Mouse (Mus musculus) lung, postnatal 0 days (tissue): Measurements from ENCODE around the gene Nfia.

ENCODE experiments used
- CTCF ChIP-seq: IDR thresholded peaks from 2 replicates; pipeline ENCODE4 v1.5.1; 2016; ENCODE audit warnings: antibody characterized with exemption, mild to moderate bottlenecking
- EP300 ChIP-seq: IDR thresholded peaks from 2 replicates; pipeline ENCODE4 v1.6.1; 2016; ENCODE audit warnings: antibody characterized with exemption, mild to moderate bottlenecking, control low read depth

DNA sequence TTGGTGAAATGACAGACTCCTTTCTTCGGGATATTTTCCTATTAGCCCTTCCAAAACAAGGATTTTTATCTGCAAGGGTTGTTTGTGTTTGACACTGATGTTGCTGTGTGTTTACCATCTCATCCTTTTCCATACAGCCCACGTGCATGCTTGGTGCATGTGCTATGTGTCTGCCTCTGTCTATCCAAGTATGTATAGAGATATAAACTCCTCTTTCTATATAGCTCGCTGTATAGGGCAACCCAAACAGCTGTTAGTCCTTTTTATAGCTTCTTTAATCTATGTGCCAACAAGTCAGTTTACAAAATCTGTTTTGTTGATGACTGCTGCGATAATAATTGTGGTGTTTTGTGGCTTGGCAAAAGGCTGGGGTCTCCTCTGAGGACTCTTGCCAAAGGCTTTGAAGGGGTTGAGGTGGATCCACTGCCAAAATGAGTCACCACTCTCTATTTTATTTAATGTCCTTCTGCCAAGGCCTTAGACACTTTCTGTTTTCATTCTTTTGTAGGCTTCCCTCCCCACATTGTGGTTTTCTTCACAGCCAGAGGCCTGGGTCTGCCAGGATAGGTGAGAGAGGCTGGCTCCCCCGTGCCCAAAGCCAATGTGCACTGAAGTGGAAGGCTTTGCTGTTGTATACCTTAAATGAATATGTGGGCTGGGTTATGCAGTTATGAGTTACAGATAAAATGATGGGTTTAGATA lies 154.2 kb downstream of the Nfia start:
- TF ChIP-seq CTCF, result no peak
- TF ChIP-seq EP300, result no peak; the same call in none of the 2 replicates
